Mouse (Mus musculus) midbrain, embryonic 16.5 days (tissue): Measurements from ENCODE around the gene Wdr18. TPM values are rescaled to one million over a fixed set of nuclear protein-coding genes. Genes with fewer than 3 reads are reported as not detected.

Source experiments
- ATAC-seq: fragments of 200-750 bp; cut with Nextera tagmentation; 2 replicates; pipeline ENCODE4 v1.8.0; 2017; ENCODE audit warnings: moderate TSS enrichment
- H3K27ac ChIP-seq: fragments of 300-500 bp; sonication (generic); 2 replicates; pipeline ENCODE4 v1.5.1; 2014; ENCODE audit warnings: mild to moderate bottlenecking, low read length, mixed read lengths
- H3K27me3 ChIP-seq: fragments of 300-500 bp; sonication (generic); 2 replicates; pipeline ENCODE4 v1.6.1; 2014; ENCODE audit warnings: low read depth, low read length, mixed read lengths; ENCODE audit not compliant: control insufficient read depth, insufficient read depth
- H3K36me3 ChIP-seq: fragments of 300-500 bp; sonication (generic); 2 replicates; pipeline ENCODE4 v1.6.1; 2014; ENCODE audit warnings: mild to moderate bottlenecking, low read length, moderate library complexity, mixed read lengths; ENCODE audit not compliant: control insufficient read depth, insufficient read depth
- H3K4me1 ChIP-seq: fragments of 300-500 bp; sonication (generic); 2 replicates; pipeline ENCODE4 v1.6.1; 2014; ENCODE audit warnings: mild to moderate bottlenecking, low read length, mixed read lengths; ENCODE audit not compliant: control insufficient read depth, insufficient read depth
- H3K4me2 ChIP-seq: fragments of 300-500 bp; sonication (generic); 2 replicates; pipeline ENCODE4 v1.6.1; 2014; ENCODE audit warnings: mild to moderate bottlenecking, low read length, mixed read lengths
- H3K4me3 ChIP-seq: fragments of 300-500 bp; sonication (generic); 2 replicates; pipeline ENCODE4 v1.5.1; 2014; ENCODE audit warnings: low read depth, mild to moderate bottlenecking, low read length, moderate library complexity, mixed read lengths
- H3K9ac ChIP-seq: fragments of 300-500 bp; sonication (generic); 2 replicates; pipeline ENCODE4 v1.6.1; 2014; ENCODE audit warnings: low read depth, low read length, mixed read lengths
- H3K9me3 ChIP-seq: fragments of 300-500 bp; sonication (generic); replicated peaks from 2 replicates; pipeline ENCODE4 v1.6.1; 2014; ENCODE audit warnings: mild to moderate bottlenecking, low read length, mixed read lengths; ENCODE audit not compliant: control insufficient read depth, poor library complexity, severe bottlenecking
- WGBS: fragments of 180-500 bp; shearing (Covaris S2); extraction: QIAGEN DNeasy Blood & Tissue Kit; methylation state at CpG from one replicate; pipeline ENCODE4 v1.1.7; 2014; 5-methylcytosine and 5-hydroxymethylcytosine counted together
- polyA plus RNA-seq: library from polyadenylated mRNA; unstranded; fragments of >200 nt; fragmentation: Nextera tagmentation; extraction: Ambion mirVana; gene quantifications from 2 replicates; pipeline ENCODE4 v1.2.1, GENCODE M21; 2015

The Wdr18 gene
- polyA plus RNA-seq, 1 experiment from 2014 or later: 89.4 TPM

- no peaks in the 10 kb centered on the region for H3K9me3 ChIP-seq
- H3K4me3 ChIP-seq: no peak overlapping the region
- H3K27ac ChIP-seq: no peak overlapping the region
- H3K9ac ChIP-seq: no peak overlapping the region
- no peak for ATAC-seq
- 0 out of 2 replicates have a peak, but pooled peaks cover 3% of the 10 kb centered on the region for H3K4me1 ChIP-seq
- H3K36me3 ChIP-seq: peaks cover 22% of the 10 kb centered on the region
- H3K4me2 ChIP-seq: no peak overlapping the region
- 90% methylated on average over 5 of the region's 5 CpGs for WGBS
- peaks cover 18% of the 10 kb centered on the region for H3K27me3 ChIP-seq
These were observed 7.0 kb downstream of the Wdr18 start for GRCm38 (mm10) chr10:79966886-79967400.

- no peak for ATAC-seq
- H3K27me3 ChIP-seq: peaks cover 20% of the 10 kb centered on the region
- H3K4me1 ChIP-seq: 0 out of 2 replicates have a peak, but pooled peaks cover 3% of the 10 kb centered on the region
- peaks cover 21% of the 10 kb centered on the region for H3K36me3 ChIP-seq
- H3K4me2 ChIP-seq: no peak overlapping the region
- no peaks in the 10 kb centered on the region for H3K9me3 ChIP-seq
- no peak overlapping the region for H3K9ac ChIP-seq
- no peak overlapping the region for H3K4me3 ChIP-seq
- 88% methylated on average over 1 of the region's 1 CpGs for WGBS
- no peak overlapping the region for H3K27ac ChIP-seq
These were observed 8.2 kb downstream of the Wdr18 start for GRCm38 (mm10) chr10:79968181-79968580.

GRCm38 (mm10) chr10:79969124-79969568 lies 9.2 kb downstream of the Wdr18 start:
- Histone ChIP-seq H3K4me3 (no peak overlapping the region), H3K27ac (no peak overlapping the region), H3K4me2 (no peak overlapping the region), H3K9ac (no peak overlapping the region), H3K4me1 (0 out of 2 replicates have a peak, but pooled peaks cover 3% of the 10 kb centered on the region), H3K27me3 (peaks cover 20% of the 10 kb centered on the region), H3K9me3 (no peaks in the 10 kb centered on the region), H3K36me3 (peaks cover 16% of the 10 kb centered on the region)
- ATAC-seq: no peak
- WGBS: 16% methylated on average over 3 of the region's 3 CpGs

GRCm38 (mm10) chr10:79970415-79971182 lies 10.6 kb downstream of the Wdr18 start, which contains the start of gene Grin3b:
Gene Grin3b (plus strand): TSS chr10:79970715.
- Histone ChIP-seq H3K4me1 (0 out of 2 replicates have a peak, but pooled peaks cover 3% of the 10 kb centered on the region), H3K36me3 (peaks cover 18% of the 10 kb centered on the region), H3K9ac (peak within 1 kb of the TSS; percentile 52), H3K9me3 (no peaks in the 10 kb centered on the region), H3K4me2 (peak within 1 kb of the TSS; percentile 56), H3K4me3 (peak within 1 kb of the TSS; percentile 36), H3K27ac (no peak within 1 kb of the TSS), H3K27me3 (peaks cover 20% of the 10 kb centered on the region)
- ATAC-seq: 0 out of 2 replicates have a peak, but pooled peaks have one; percentile 16
- 8% methylated on average over 47 of the region's 47 CpGs for WGBS

- H3K9ac ChIP-seq: peak overlapping the region; percentile 52
- H3K27me3 ChIP-seq: peaks cover 20% of the 10 kb centered on the region
- H3K4me3 ChIP-seq: peak overlapping the region; percentile 36
- peak overlapping the region; percentile 56 for H3K4me2 ChIP-seq
- no peak for ATAC-seq
- H3K27ac ChIP-seq: no peak overlapping the region
- no peaks in the 10 kb centered on the region for H3K9me3 ChIP-seq
- 10% methylated on average over 20 of the region's 21 CpGs for WGBS
- peaks cover 24% of the 10 kb centered on the region for H3K36me3 ChIP-seq
- H3K4me1 ChIP-seq: 0 out of 2 replicates have a peak, but pooled peaks cover 3% of the 10 kb centered on the region
These were observed 11.2 kb downstream of the Wdr18 start for GRCm38 (mm10) chr10:79971183-79971497.

GRCm38 (mm10) chr10:79972831-79973230 lies 12.9 kb downstream of the Wdr18 start:
- peaks cover 20% of the 10 kb centered on the region for H3K27me3 ChIP-seq
- no peak for ATAC-seq
- 0 out of 2 replicates have a peak, but pooled peaks cover 3% of the 10 kb centered on the region for H3K4me1 ChIP-seq
- H3K4me2 ChIP-seq: no peak overlapping the region
- H3K9ac ChIP-seq: no peak overlapping the region
- no peak overlapping the region for H3K4me3 ChIP-seq
- peaks cover 28% of the 10 kb centered on the region for H3K36me3 ChIP-seq
- 70% methylated on average over 14 of the region's 14 CpGs for WGBS
- no peak overlapping the region for H3K27ac ChIP-seq
- no peaks in the 10 kb centered on the region for H3K9me3 ChIP-seq

- Histone ChIP-seq H3K4me2 (no peak overlapping the region), H3K4me1 (0 out of 2 replicates have a peak, but pooled peaks cover 3% of the 10 kb centered on the region), H3K27me3 (peaks cover 20% of the 10 kb centered on the region), H3K9me3 (no peaks in the 10 kb centered on the region), H3K27ac (no peak overlapping the region), H3K36me3 (peaks cover 40% of the 10 kb centered on the region), H3K9ac (no peak overlapping the region), H3K4me3 (no peak overlapping the region)
- no peak for ATAC-seq
- WGBS: 93% methylated on average over 21 of the region's 21 CpGs
These were observed 14.1 kb downstream of the Wdr18 start for GRCm38 (mm10) chr10:79974087-79974486.

- WGBS: 92% methylated on average over 8 of the region's 8 CpGs
- no peak for ATAC-seq
These were observed 14.7 kb downstream of the Wdr18 start for GRCm38 (mm10) chr10:79974668-79975067.

More at GRCm38 (mm10) chr10:79974668-79975067, 14.7 kb downstream of the Wdr18 start:
- peaks cover 43% of the 10 kb centered on the region for H3K36me3 ChIP-seq
- H3K9ac ChIP-seq: no peak overlapping the region
- H3K9me3 ChIP-seq: no peaks in the 10 kb centered on the region
- no peak overlapping the region for H3K4me2 ChIP-seq
- H3K4me1 ChIP-seq: 0 out of 2 replicates have a peak, but pooled peaks cover 3% of the 10 kb centered on the region
- H3K27ac ChIP-seq: no peak overlapping the region
- peaks cover 16% of the 10 kb centered on the region for H3K27me3 ChIP-seq
- no peak overlapping the region for H3K4me3 ChIP-seq
